Mouse (Mus musculus) frontal cortex, postnatal 14 days (tissue): ENCODE measurements around the gene Slc5a10.
"Not testable (repeated sequence)": the region's sequence is repeated elsewhere in the genome, so short reads cannot be mapped to it uniquely, and the experiment has no call there.

Source experiments
- DNase-seq, 2 experiments: peaks; one replicate each; pipeline ENCODE4 v3.0.0; 2022; ENCODE audit warnings: low spot score in 2 of 2

Gene Slc5a10

DNA sequence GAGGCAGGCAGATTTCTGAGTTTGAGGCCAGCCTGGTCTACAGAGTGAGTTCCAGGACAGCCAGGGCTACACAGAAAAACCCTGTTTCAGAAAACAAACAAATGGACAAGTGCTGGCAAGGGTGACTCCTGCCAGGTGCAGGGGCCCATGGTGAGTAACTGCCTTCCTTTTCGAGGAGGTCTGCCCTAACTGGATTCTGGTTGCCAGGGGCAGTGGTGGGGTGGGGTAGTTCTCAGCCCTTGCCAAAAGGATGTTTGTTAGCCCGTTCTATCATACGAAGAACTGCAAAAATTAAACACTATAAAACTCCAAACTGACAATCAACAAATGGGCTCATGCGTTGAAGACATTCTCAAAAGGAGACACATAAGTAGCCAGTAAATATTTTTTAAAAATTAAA is 71.0 kb downstream of the Slc5a10 start:
- no peak for DNase-seq

DNA sequence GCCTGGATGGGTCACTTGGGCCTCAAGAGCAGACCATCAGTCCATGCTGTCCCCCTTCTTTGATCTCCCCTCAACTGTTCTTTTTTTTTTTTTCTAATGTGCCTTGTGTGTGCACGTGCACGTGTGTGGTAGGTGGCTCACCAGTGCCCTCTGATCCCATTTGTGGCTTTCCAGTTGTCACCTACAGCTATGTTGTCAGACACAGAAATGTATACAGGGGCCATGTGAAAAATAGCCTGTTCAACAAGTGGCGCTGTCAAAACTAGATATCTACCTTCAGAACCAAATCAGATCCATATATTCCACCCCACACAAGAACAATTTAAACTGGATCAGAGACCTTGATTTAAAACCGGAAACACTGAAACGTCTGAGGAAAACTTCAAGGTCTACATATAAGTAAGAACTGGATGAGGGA is 71.5 kb downstream of the Slc5a10 start:
- no peak for DNase-seq

DNA sequence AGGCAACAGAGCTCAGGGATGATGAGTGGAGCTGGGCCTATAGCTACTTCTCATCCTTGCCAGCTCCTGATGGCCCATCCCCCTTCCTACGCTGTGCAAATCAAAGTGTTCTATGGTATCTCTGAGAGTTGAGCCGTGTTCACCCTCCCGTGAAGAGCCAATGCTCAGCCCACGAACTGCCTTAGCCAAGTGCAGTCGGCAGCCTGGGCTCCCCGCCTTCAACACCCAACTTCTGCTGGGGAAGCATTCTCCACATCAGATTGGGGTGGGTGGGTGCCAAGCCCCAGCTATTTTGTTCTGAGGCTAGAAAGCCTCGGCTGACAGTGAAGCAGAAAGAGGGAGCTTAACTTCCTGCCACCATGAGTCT is 71.9 kb downstream of the Slc5a10 start:
- peak; percentile 32 to 49 for DNase-seq

DNA sequence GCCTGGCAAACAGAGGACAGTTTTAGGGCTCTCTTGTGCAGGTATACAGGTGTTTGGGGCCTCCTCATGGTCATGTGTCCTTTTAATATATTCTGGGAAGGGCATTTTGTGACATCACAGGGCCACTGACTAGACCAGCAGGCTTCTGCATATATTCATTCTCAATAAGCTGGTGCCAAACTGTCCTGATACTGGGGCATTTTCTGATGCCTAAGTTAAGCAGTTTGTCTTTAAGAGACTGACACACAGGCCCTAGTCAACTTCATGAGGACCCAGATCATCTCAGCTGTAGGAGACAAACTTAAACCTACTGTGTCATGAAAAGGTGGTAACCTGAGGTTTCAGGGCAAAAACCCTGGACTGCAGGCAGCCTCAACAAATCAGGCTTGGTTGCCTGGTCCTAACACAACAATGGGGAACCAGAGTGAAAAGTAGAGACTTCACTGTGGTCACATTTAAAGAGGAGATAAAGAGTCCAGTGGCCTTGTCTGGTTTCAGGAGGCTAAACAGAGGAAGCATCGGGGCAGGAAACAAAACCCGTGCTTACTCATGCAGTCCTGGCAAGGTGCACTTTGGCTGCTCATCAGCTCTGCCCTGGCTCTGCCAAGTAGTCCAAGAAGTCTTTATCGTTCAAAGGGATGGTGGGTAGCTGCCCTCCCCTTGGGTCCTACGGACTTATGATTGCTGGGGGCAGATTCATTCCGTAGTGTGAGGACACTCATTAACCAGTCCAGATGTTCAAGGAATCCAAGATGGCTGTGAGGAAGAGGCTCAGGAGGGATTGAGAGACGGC is 72.5 kb downstream of the Slc5a10 start:
- DNase-seq: no peak

DNA sequence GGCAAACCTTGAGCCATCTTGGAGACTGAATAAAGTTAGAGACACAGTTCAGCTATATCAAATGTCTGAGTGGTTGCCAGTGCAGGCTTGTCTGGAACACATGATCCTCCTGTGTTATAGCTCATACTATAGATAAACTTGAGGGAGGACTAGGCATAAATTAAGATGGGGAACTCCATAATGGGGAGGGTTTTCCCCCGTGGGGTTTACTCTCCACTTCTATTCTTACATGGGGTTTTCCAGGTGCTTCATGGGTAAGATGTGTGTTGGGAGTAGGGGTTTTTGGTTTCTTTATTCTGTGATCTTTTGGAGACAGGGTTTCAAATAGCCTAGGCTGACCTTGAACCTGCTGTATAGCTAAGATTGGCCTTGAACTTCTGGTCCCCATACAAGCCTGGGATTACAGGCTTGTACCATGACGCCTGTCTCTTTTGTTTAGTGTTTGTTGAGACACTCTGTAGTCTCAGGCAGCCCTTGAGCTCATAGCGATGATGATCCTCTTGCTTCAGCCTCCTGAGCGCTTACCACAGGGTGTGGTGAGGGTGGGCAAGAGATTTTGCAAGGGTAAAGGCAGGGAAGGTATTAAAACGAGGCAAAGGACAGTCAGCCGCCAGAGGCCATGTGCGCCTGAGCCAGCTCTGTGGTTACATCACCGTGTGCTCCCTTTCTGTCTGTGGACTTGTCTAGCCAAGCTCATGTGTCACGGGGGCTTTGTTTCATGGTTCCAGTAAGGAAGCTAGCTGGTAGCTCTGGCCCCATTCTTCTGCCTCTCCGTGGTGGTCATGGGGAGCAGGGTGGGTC is 73.3 kb downstream of the Slc5a10 start:
- no peak for DNase-seq

DNA sequence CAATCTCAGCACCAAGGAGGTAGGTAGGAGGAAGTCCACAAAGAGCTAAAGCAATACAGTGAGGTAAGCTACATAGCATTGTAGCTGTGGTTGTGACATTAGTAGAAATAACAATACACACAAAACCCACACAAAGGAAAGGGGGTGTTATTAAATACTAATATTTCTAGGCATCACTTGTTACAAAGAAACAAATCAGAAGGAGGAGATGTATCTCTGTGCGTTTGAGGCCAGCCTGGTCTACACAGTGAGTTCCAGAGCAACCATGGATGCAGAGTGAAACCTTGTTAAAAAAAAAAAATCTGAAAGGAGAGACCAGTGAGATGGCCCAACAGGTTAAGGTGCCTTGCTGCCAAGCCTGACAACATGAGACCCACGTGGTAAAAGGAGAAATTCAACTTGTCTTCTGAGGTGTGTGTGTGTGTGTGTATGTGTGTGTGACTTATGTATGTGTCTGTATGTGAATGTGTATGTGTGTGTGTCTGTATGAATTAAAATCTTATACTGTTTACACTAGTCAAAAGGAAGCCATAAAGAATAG is 74.1 kb downstream of the Slc5a10 start:
- DNase-seq: no peak

DNA sequence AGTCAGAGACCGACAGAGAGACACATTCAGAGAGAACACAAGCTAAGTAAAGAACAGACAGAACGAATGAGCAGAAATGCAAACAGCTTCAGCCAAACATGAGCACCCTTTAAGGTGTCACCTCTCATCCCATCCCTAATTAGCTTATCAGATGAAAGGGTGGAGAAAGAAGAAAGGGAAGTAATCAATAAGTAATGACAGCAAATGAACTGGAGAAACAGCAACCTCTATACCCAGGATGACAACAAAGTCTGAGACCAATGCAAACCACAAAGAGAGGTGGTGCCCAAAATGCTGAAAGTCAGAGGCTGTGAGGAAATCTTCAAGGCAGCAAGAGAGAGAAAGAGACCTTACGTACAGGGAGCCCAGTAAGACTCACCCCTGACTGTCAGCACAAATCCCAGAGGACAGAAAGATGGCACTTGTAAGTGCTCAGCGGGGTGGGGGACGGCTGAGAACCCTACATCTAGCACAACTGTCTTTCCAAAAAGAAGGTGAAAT is 75.2 kb downstream of the Slc5a10 start:
- no peak for DNase-seq

DNA sequence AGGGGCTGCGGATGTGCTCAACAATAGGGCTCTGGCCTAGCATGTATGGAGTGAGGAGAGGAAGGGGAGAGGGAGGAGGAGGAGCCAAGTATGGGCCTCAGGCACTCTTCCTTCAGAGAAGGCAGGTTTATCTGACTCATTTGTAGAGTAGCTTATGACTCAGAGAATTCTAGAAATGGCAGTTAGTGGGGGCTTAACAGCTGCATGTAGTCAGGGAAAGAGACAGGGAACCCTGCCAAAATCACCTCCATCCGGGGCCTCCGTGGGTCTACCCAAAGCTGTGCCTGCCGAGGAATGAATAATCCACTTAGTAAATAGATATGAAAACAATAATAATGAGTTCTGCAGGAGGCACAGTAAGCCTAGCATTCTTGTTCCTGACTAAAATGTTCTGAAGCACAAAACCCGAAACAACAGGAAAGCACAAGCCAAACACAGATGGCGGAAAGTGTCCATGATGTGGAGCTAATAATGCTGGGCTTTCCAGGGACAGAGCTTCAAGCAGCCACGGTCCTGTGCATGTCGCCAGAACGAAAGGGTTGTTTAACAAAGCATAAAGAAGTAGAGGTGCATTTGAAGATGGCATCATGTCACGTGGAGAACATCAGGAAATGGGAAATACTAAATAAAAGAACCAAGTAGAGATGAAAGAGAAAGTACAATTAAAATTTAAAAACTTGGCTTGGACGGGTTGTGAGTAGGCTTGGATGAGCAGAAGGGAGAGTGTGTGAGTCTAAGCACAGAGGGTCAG is 75.9 kb downstream of the Slc5a10 start:
- DNase-seq: peak; percentile 28 to 31

DNA sequence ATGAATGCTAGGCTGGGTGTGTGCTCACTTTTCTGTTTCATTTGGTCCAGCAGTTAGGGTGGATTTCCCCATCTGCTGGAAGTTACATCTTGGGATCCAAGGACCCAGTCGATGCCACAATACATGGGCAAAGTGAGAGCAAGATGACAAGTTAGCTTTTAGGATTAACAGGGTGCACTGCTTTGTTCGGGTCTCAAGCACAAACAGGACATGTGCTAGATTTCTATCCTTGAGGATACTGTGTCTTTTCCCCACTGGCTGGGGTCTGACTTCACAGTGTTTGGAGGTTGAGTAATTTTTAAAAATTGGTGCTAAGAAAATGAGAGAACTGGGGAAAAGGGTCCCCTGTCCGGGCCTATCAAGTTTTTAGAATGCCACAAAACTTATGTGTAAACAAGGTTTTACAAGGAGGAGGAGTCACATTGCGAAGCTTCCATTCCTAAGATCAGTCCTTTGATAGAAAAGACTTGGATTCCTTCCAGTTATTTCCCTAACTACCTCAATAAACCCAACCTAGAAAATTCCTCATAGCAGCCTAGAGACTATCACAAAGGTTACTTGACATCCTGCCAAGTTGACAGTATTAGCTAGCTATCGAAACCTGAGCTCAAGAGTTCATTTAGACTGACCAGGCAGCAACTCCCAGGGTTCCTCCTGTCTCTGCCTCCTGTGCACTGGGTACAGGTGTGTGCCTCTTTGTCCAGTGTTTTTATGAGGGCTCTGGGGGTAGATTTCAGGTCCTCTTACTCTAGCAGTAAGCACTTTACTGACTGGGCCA is 77.3 kb downstream of the Slc5a10 start:
- no peak for DNase-seq

DNA sequence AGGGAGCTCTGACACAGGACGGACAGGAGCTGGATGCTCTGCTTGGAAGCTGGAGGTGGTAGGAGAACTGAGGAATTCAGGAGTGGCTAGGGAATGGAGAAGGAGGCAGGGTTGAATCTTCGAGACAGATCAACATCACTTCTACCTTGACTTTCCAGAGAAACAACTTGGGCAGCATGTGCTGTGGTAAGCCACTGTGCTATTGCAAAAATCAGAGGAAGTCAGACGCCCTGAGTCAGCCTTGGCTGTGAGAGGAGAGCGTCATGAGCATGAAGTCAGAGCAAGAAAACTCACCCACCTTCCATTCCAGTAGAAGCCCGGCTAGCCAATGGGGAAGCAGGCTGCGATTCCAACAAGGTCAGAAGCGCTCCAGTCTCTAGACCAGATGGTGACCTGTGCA is 78.5 kb downstream of the Slc5a10 start:
- DNase-seq: no peak

DNA sequence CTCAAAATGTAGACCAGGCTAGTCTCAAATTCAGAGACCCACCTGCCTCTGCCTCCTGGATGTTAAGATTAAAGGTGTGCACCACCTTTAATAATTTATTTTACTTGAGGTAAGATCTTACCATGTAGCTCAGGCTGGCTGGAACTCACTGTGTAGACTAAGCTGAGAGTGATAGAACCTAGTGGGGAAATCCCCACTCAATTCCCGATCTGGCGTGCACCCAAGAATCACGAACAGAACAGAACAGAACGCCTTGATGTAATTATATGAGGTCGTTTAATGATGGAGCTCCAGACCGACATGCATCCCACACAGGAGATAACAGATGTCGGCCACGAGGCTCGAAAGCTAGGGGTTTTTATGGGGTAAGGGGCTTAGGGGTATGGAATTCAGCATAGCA is 80.0 kb downstream of the Slc5a10 start:
- not testable (repeated sequence) for DNase-seq

DNA sequence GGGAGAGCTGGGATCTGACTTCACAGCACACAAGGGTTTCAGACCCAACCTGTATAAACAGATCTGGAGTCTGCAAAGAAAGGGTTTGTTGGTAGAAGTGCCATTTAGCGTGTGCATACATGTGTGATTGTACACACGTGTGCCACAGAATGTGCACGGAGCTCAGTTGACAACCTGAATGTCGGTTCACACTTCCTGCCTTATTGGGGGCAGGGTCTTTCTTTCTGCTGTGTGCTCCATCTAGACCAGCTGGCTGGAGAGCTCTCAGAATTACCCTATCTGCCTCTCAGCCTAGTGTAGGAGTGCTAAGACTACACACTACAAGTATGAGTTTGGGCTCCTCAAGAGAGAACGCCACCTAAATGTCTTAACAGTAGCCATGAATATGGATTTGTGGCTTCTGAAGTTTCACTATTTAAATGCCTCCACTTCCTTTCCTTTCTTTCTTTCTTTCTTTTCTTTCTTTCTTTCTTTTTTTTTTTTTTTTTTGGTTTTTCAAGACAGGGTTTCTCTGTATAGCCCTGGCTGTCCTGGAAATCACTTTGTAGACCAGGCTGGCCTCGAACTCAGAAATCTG is 80.9 kb downstream of the Slc5a10 start:
- no peak for DNase-seq

DNA sequence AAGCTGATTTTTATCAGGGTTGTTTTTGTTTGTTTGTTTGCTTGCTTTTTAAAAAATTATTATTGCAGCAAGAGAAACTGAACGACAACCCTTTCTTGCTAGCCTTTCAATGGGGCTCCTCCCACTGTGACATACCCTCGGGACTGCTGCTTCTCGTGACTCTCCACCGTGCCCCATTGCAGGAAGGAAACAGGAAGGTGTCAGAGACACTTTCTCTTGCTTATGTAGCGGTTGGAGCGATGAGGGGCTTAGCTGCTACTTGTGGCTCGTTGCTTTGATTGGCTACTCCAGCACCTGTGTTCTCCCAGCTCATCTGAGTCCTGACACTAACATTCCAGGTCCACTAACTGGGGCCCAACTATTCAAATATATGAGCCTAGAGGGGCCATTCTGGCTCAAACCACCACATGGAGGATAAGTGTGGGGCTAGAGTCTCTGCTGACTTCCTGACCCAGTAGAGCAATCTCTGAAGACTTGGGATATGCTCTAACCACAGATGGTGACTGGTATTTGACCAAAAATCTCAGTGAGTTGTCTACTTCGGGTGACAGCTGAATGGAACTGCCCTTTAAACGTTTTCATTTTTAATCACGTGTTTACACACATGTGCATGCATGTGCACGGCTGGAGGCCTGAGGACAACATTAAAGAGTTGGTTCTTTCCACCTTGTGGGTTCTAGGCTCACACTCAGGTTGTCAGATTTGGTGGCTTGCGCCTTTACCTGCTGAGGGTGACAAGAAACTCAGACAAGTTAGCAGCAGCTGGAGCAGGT is 81.7 kb downstream of the Slc5a10 start:
- DNase-seq: no peak

DNA sequence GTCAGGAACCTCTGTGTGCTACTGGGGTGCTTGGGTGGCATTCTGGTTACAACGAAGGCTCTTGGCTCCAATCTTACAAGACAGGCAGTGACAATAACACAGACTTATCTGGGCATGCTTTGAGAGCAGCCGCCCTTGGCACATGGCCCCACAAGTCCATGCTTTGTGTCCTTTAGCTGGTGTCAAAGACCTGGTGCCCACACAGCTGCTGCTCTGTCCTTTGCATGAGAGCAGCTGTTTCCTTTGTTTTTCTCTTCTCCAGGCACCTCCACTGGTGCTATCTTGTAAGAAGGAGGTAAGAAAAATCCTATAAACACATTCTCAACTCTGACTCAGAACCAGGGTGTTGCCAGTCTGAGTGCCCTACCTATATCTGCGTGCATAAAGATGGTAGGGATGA is 82.8 kb downstream of the Slc5a10 start:
- DNase-seq: no peak

DNA sequence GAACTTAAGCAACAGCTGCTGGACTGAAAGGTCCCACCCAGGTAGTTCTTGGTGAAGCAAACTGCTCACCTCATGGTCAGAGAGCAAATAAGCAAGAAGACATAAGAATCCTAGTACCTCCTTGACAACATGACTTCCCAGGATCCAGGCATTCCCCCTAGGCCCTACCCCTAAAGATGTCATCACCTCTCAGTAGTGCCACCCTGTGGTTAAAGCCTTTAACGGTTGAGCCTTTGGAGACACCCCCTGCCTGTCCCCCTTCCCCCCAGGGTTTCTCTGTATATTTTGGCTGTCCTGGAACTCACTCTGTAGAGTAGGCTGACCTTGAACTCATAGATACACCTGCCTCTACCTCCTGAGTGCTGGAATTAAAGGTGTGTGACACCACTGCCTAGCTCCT is 83.2 kb downstream of the Slc5a10 start:
- no peak for DNase-seq

DNA sequence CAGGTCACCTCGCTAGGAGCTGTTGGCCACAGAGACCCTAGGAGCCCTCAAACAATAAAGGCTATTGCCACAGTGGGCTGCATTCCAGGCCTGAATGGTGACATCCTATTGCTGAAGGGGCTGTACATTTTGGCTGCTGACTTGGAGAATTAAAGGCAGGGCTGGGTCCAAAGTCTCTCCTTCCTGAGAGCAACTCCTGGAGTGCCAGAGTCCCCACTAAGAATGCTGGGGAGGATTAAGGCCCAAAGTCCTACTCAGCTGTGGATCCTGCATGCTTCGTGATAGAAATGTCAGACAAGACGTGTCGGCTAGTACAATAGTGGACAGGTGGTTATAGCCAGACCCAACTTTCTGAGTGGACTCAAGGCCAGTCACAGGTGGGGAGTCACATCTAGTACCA is 84.3 kb downstream of the Slc5a10 start:
- DNase-seq: not testable (repeated sequence)

DNA sequence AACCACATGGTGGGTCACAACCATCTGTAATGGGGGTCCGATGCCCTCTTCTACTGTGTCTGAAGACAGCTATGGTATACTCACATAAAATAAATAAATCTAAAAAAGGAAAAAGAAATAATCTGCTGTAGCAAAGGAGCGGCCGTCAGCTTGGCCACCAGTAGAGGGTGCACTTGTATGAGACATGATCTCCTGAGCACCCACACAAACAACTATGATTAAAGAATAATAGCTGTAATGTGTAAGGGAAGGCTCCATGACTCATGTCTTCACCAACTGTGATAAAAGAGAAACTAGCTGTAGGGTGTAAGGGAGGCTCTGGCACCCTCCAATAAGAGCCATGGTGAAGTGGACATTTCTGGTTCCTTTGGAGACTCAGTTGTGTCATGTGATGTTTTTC is 91.0 kb downstream of the Slc5a10 start:
- DNase-seq: no peak

DNA sequence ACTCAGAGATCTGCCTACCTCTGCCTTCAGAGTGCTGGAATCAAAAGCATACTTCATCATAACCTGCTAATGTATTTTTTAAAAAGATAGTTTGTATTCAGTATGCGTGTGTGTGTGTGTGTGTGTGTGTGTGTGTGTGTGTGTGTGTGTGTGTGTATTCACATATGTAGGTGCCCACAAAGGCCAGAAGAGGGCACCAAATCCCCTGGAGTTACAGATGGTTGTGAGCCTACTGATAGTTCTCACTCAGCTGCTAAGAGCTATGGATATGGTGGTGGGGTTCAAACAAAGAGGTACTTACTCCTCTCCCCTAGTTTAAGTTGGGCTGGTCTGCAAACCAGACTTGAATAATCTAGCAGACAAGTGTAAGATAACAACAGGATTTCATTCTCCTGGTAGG is 94.1 kb downstream of the Slc5a10 start:
- DNase-seq: no peak

DNA sequence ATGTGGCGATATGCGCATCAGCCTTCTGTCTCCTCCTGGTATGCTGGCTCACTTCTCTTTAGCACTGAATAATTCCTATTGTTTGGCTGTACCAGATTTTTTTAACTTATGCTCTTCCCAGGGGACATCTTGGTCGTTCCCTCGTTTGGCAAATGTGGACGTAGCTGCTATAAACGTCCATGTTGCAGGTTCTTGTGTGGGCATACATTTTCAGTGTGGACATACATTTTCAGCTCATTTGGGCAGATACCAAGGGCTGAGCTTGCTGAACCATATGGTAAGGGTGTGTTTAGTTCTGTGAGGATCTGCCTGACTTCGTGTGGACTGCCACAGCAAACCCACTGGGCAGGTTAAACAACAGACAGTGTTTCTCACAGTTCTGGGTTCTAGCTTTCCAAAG is 95.5 kb downstream of the Slc5a10 start:
- DNase-seq: no peak
